Mouse (Mus musculus): ENCODE measurements around the gene Pbx2. TPM values are rescaled to one million over a fixed set of nuclear protein-coding genes. Genes with fewer than 3 reads are reported as not detected.
"Not testable (repeated sequence)": the region's sequence is repeated elsewhere in the genome, so short reads cannot be mapped to it uniquely, and the experiment has no call there.

Gene Pbx2
- 10 to 100 TPM; 52.7 to 56.1 TPM for total RNA-seq (2021)

GRCm38 (mm10) chr17:34591029-34591993 lies at the start of gene Pbx2:
Gene Pbx2, plus strand, starts transcription at chr17:34591266.
- intact Hi-C loops (cut with DNase I): loop anchor here (5.0 kb wide), 1 partner anchor 36 kb away; the partner anchor contains the start of genes Ppt2 and Prrt1
- DNase-seq (ENCODE audit: low spot score in 2 of 2): peak in 1 of 2 experiments; percentile 32

GRCm38 (mm10) chr17:34543567-34543966 lies 47.5 kb upstream of the Pbx2 start:
- DNase-seq (ENCODE audit: low spot score in 2 of 2); intact Hi-C loops (cut with DNase I): not testable (repeated sequence)

GRCm38 (mm10) chr17:34546797-34547196 lies 44.3 kb upstream of the Pbx2 start:
- intact Hi-C loops (cut with DNase I): no loop called here
- no peak for DNase-seq (ENCODE audit: low spot score in 2 of 2)

GRCm38 (mm10) chr17:34547601-34548000 lies 43.5 kb upstream of the Pbx2 start:
- intact Hi-C loops (cut with DNase I): no loop called here
- no peak for DNase-seq (ENCODE audit: low spot score in 2 of 2)

- intact Hi-C loops (cut with DNase I): no loop called here
- DNase-seq (ENCODE audit: low spot score in 2 of 2): no peak
These were observed 41.9 kb upstream of the Pbx2 start for GRCm38 (mm10) chr17:34549156-34549555.

- intact Hi-C loops (cut with DNase I): no loop called here
- DNase-seq (ENCODE audit: low spot score in 2 of 2): no peak
These were observed 41.2 kb upstream of the Pbx2 start for GRCm38 (mm10) chr17:34549843-34550242.

- intact Hi-C loops (cut with DNase I): no loop called here
- DNase-seq (ENCODE audit: low spot score in 2 of 2): peak; percentile 58 to 67
These were observed 35.6 kb upstream of the Pbx2 start for GRCm38 (mm10) chr17:34555483-34555882.

- DNase-seq (ENCODE audit: low spot score in 2 of 2): no peak
These were observed 34.7 kb upstream of the Pbx2 start for GRCm38 (mm10) chr17:34556406-34556805.

GRCm38 (mm10) chr17:34557411-34557810 lies 33.7 kb upstream of the Pbx2 start:
- intact Hi-C loops (cut with DNase I): loop anchor here (2.0 kb wide), 1 partner anchor 117 kb away; no protein-coding TSS in a partner anchor
- no peak for DNase-seq (ENCODE audit: low spot score in 2 of 2)

More at GRCm38 (mm10) chr17:34556406-34556805, 34.7 kb upstream of the Pbx2 start:
- intact Hi-C loops (cut with DNase I): loop anchor here (2.0 kb wide), 1 partner anchor 116 kb away; no protein-coding TSS in a partner anchor

GRCm38 (mm10) chr17:34559116-34559515 lies 31.9 kb upstream of the Pbx2 start:
- intact Hi-C loops (cut with DNase I): no loop called here
- no peak for DNase-seq (ENCODE audit: low spot score in 2 of 2)

- DNase-seq (ENCODE audit: low spot score in 2 of 2): no peak
- intact Hi-C loops (cut with DNase I): no loop called here
These were observed 31.2 kb upstream of the Pbx2 start for GRCm38 (mm10) chr17:34559895-34560294.

- intact Hi-C loops (cut with DNase I): no loop called here
- no peak for DNase-seq (ENCODE audit: low spot score in 2 of 2)
These were observed 30.6 kb upstream of the Pbx2 start for GRCm38 (mm10) chr17:34560438-34560837.

GRCm38 (mm10) chr17:34561200-34561599 lies 29.9 kb upstream of the Pbx2 start:
- intact Hi-C loops (cut with DNase I): no loop called here
- DNase-seq (ENCODE audit: low spot score in 2 of 2): no peak

GRCm38 (mm10) chr17:34562595-34562994 lies 28.5 kb upstream of the Pbx2 start:
- intact Hi-C loops (cut with DNase I): no loop called here
- DNase-seq (ENCODE audit: low spot score in 2 of 2): no peak

- DNase-seq (ENCODE audit: low spot score in 2 of 2): no peak
- intact Hi-C loops (cut with DNase I): no loop called here
These were observed 27.7 kb upstream of the Pbx2 start for GRCm38 (mm10) chr17:34563354-34563753.

GRCm38 (mm10) chr17:34564003-34564421 lies 27.1 kb upstream of the Pbx2 start, which contains the start of gene Notch4:
Gene Notch4, plus strand, starts transcription at chr17:34564268.
- intact Hi-C loops (cut with DNase I): no loop called here
- no peak for DNase-seq (ENCODE audit: low spot score in 2 of 2)

GRCm38 (mm10) chr17:34564796-34565195 lies 26.3 kb upstream of the Pbx2 start:
- intact Hi-C loops (cut with DNase I): no loop called here
- DNase-seq (ENCODE audit: low spot score in 2 of 2): no peak

GRCm38 (mm10) chr17:34567311-34567710 lies 23.8 kb upstream of the Pbx2 start:
- intact Hi-C loops (cut with DNase I): no loop called here
- DNase-seq (ENCODE audit: low spot score in 2 of 2): no peak

- no peak for DNase-seq (ENCODE audit: low spot score in 2 of 2)
- intact Hi-C loops (cut with DNase I): no loop called here
These were observed 22.6 kb upstream of the Pbx2 start for GRCm38 (mm10) chr17:34568421-34568820.

- no peak for DNase-seq (ENCODE audit: low spot score in 2 of 2)
- intact Hi-C loops (cut with DNase I): no loop called here
These were observed 21.1 kb upstream of the Pbx2 start for GRCm38 (mm10) chr17:34569919-34570318.

GRCm38 (mm10) chr17:34571875-34572274 lies 19.2 kb upstream of the Pbx2 start:
- intact Hi-C loops (cut with DNase I): no loop called here

More at GRCm38 (mm10) chr17:34571875-34572274, 19.2 kb upstream of the Pbx2 start:
- no peak for DNase-seq (ENCODE audit: low spot score in 2 of 2)
